Mouse (Mus musculus): ENCODE data around the gene Padi1. TPM values are rescaled to one million over a fixed set of nuclear protein-coding genes. Genes with fewer than 3 reads are reported as not detected.

The Padi1 gene
- total RNA-seq, 2 experiments from 2014 or later, result 0.09 TPM; not detected in 1

DNA sequence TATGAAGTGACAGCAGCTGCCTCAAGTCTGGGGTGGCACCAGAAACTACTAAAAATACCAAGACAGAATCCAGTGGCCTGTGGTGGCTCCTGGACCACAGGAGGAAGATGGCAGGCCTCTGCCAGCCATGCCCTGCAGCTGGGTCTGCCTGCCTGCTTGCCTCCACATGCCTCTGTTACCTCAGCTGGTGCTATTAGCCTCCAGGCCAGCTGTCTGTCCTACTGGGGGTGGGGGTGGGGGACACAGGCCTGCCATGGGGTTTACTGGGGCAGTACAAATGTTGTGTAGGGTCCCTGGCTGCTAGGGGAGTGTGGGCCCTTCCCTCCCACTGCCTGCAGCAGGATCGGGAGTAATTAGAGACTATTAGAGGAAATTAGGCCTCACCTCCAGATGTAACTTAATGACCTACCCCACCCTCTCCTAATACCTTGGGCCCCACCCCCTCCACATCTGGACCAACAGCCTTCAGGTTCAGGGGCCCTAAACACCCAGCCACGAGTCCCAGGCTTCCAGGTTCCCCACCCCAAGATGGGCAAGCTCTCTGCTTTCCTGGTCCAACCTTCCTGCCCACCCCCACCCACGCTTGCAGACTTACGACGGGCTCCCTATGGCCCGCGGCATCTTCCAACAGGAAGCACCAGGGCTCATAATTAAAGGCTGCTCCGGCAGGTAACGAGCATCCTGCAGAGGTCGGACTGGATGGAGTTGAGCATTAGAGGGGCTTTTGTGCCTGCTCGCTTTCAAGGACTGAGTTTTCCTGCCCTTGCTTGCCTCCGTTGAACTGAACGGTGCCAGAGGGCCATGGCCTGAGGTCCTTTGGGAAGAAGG lies 32.0 kb downstream of the Padi1 start:
- Histone ChIP-seq H3K27ac (no peak overlapping the region), H3K4me3 (no peak overlapping the region)
- intact Hi-C loops (cut with DNase I), result no loop called here
- no peak for TF ChIP-seq CTCF (IDR thresholded peaks at IDR 0.05)
- no peak for DNase-seq (ENCODE audit: extremely low spot score in 1 of 2, low spot score in 2 of 2)

DNA sequence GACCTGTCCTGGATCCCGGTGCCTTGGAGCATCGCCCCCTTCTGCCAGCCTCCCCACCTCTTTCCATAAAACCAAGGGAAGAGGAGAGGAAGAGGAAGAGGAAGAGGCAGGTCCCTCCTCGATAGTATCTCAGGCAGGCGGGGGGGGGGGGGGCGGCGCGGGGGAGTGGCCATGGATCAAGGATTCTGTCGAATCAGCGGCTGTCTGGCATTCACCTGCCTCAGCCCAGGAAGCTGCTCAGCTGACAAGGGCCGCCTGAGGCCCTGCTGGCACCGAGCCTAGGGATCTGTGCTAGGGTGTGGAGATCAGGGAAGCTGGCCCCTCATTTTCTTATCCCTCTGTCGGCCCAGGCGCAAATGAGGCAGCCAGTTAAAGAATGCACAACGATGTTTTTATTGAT lies 33.0 kb downstream of the Padi1 start:
- intact Hi-C loops (cut with DNase I), result no loop called here
- Histone ChIP-seq H3K27ac (no peak overlapping the region), H3K4me3 (no peak overlapping the region)
- no peak for DNase-seq (ENCODE audit: extremely low spot score in 1 of 2, low spot score in 2 of 2)
- no peak for TF ChIP-seq CTCF (IDR thresholded peaks at IDR 0.05)

DNA sequence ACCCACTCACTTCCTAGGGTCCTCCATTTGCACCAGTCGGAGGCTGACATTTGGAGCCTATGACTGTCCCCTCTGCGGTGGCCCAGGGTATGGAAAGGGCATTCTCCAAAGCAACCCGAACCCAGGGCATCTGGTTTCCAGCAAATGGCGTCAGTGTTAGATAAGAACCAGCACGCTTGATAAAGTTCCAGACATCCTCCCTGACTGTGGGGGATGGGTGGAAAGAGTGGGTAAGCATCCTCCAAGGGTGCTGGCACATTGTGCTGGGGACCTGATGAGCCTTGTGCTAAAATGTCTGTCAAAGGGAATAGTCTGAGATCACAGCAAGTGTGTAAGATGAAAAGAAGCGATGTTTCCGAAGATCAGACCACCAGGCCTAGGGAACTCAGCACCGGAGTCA lies 33.4 kb downstream of the Padi1 start:
- no peak for DNase-seq (ENCODE audit: extremely low spot score in 1 of 2, low spot score in 2 of 2)
- intact Hi-C loops (cut with DNase I), result no loop called here
- Histone ChIP-seq H3K27ac (no peak overlapping the region), H3K4me3 (no peak overlapping the region)
- TF ChIP-seq CTCF (IDR thresholded peaks at IDR 0.05), result no peak

DNA sequence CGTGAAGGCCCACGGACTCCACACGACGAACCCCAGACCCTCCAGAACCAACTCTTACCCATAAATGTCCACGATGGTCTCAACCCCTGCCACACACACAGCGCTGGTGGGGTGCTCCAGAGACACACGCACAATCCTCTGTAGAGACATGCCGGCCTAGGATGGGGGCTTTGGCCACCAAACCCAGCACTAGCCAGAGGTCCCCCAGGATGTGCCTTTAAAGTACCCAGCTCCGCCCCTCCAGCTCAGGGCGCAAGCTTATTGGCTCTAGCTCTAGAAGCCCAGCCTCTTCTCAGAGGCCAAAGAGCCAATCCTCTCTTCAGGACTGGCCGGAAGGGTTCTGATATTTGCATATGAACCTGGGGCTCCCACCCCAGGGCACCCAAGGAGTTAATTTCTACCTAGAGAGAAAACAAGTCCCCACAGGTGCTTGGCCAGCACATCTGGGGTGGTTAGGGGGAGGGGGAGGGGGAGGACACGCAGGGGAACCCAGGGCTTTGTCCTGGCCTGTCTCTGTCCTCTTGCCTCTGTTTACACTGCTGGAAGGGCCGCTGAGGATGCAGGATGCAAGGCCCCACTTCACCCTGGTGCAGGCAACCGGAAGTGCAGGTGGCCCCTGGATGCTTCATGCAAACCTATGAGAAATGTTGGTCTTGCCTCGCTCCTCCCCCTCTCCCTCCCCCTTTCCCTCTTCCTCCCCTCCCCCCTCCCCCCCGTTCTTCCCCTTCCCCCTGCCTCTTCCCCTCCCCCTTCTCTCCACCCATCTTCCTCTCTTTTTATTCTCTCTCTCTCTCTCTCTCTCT lies 34.9 kb downstream of the Padi1 start, which contains the start of gene Padi3:
Gene Padi3 (minus strand): TSS at position 191 of the 803 bp plus-strand sequence.
- intact Hi-C loops (cut with DNase I), result no loop called here
- no peak for TF ChIP-seq CTCF (IDR thresholded peaks at IDR 0.05)
- Histone ChIP-seq H3K4me3 (no peak within 1 kb of the TSS), H3K27ac (no peak within 1 kb of the TSS)
- DNase-seq (ENCODE audit: extremely low spot score in 1 of 2, low spot score in 2 of 2), result no peak

DNA sequence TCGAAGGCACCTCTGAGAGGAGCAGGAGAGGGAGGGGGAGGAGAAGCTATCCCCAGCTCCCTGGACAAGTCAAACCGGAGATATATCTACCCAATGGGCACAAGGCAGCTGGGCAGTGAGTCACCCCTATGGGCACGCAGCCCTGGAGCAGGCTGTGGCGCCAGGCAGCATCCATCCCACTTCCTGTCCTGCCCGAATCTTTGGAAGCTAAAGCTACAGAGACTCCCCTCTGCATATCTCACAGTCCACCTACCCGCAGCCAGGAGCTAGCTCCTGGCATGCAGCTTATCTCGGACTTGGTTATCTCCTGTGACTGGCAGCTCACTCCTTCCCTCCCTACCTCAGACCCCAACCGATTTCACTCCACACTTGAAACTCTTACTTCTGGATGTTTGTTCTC lies 36.5 kb downstream of the Padi1 start:
- Histone ChIP-seq H3K4me3 (no peak overlapping the region), H3K27ac (no peak overlapping the region)
- intact Hi-C loops (cut with DNase I), result no loop called here
- no peak for TF ChIP-seq CTCF (IDR thresholded peaks at IDR 0.05)
- peak in 1 of 2 experiments; percentile 22 for DNase-seq (ENCODE audit: extremely low spot score in 1 of 2, low spot score in 2 of 2)

DNA sequence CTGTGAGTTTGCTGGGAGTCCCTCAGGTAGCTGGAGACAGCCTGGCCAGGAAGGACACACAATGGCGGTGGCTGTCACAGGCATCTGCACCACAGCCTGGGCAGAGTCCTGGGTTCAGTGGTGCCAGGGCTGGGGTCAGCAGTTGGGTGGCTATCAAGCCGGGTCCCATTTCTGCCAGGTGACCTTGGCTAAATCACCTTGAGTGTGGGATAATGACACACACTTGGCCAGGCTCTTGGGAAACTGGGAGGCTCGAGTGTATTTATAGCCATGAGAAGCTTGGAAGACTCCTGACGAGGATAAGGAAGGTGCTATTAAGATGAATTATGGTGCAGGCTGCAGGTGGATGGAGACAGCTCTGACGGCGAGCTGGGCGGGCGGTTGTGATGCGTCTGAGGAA lies 41.0 kb downstream of the Padi1 start:
- DNase-seq (ENCODE audit: extremely low spot score in 1 of 2, low spot score in 2 of 2), result no peak
- no peak overlapping the region for H3K4me3 ChIP-seq
- intact Hi-C loops (cut with DNase I), result no loop called here
- TF ChIP-seq CTCF (IDR thresholded peaks at IDR 0.05), result no peak
- H3K27ac ChIP-seq, result no peak overlapping the region

DNA sequence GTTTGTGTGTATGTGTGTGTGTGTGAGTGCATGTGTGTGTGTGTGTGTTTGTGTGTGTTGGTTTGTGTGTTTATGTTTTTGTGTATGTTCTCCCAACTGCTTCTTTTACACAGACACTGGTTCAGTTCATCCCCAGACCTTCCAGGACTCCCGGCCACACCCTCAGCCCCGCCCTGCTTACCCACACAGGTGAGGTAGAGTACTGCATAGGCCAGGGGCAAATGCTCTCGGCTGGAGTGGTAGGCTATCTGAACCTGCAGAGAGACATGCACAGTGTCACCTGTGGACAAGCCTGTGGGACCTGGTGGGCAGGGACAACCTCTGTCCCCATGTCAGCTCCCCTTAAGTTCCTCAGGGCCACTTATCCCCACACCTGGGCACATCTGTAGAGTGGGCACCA lies 44.2 kb downstream of the Padi1 start:
- TF ChIP-seq CTCF (IDR thresholded peaks at IDR 0.05), result no peak
- Histone ChIP-seq H3K27ac (no peak overlapping the region), H3K4me3 (no peak overlapping the region)
- intact Hi-C loops (cut with DNase I), result no loop called here
- no peak for DNase-seq (ENCODE audit: extremely low spot score in 1 of 2, low spot score in 2 of 2)

DNA sequence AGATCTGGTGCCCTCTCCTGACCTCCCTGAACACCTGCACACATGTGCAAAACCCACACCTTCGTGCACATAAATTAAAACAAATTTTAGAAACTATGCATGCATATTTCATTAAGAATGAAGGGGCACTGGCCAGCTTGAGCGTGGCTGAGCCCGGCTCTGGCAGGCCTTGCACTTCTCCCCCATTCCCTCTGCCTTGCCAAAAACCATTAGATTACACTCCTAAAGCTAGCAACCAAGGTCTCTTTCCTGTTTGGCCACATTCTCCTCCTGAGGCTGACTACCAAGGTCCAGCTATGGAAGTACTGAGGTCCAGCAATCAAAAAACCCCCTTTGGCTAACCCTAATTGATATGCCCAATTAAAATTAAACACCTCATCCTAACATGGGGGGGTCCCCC lies 48.8 kb downstream of the Padi1 start:
- TF ChIP-seq CTCF (IDR thresholded peaks at IDR 0.05), result no peak
- DNase-seq (ENCODE audit: extremely low spot score in 1 of 2, low spot score in 2 of 2), result no peak
- H3K27ac ChIP-seq, result no peak overlapping the region
- intact Hi-C loops (cut with DNase I), result no loop called here
- H3K4me3 ChIP-seq, result no peak overlapping the region

DNA sequence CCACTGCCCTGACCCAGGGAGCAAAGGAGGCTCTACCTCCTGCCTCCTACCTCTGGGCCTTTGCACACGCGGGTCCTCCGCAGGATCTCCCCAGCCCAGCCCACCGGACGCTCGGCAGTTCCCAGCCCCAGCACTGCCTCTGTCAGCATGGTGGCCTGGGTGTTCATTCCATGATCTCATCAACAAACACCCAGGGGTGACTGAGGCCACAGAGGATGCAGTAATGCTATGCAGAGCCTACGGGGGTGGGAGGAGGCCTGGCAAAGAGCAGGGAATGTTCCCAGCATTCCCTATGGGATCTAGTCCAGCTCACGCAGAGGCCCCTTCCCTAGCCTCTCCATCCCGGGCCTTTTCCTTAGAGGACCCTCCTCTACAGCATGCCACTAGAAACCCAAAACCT lies 50.9 kb downstream of the Padi1 start:
- Histone ChIP-seq H3K27ac (no peak overlapping the region), H3K4me3 (no peak overlapping the region)
- no peak for DNase-seq (ENCODE audit: extremely low spot score in 1 of 2, low spot score in 2 of 2)
- intact Hi-C loops (cut with DNase I), result no loop called here
- TF ChIP-seq CTCF (IDR thresholded peaks at IDR 0.05), result no peak

DNA sequence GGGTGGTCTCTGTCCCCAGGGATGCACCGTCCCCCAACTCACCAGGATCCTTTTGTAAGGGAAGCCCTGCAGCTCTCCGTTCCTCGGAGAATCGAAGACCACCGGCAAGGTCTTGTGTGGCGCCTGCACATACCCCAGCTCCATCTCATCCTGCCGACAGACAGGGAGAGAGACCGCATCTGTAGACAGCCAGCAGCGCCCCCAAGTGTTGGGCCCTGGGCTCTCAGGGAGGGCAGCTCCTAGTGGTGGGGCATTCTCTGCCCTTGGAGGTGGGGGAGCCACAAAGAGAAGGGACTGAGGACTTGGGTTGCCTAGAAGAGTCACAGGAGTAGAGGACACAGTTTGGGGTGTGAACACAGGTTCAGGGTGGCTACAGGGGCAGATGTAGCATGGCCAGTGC lies 51.8 kb downstream of the Padi1 start:
- intact Hi-C loops (cut with DNase I), result no loop called here
- H3K27ac ChIP-seq, result no peak overlapping the region
- no peak overlapping the region for H3K4me3 ChIP-seq
- DNase-seq (ENCODE audit: extremely low spot score in 1 of 2, low spot score in 2 of 2), result no peak
- no peak; the same call in 1 of the 2 replicates for TF ChIP-seq CTCF (IDR thresholded peaks at IDR 0.05)

DNA sequence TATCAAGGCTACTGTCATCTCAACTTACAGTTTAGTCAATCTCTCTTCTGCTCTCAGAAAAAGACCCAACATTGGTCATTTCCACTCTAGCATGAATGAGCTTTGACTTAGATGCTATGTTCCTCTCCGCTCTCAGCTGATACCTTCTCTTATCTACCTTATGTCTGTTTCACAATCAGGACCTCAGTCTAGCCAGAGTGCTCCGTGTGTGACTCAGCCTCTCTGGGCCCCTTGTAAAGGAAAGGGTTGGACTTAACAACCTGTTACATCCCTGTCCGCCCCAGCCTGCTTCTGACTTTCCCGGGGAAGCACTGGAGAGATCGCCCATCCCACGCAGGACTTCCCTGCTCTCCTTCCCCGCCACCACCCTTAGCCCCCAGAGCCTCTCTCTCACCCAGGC lies 53.0 kb downstream of the Padi1 start:
- TF ChIP-seq CTCF (IDR thresholded peaks at IDR 0.05), result no peak
- no peak overlapping the region for H3K27ac ChIP-seq
- no peak overlapping the region for H3K4me3 ChIP-seq
- intact Hi-C loops (cut with DNase I), result no loop called here
- no peak for DNase-seq (ENCODE audit: extremely low spot score in 1 of 2, low spot score in 2 of 2)

DNA sequence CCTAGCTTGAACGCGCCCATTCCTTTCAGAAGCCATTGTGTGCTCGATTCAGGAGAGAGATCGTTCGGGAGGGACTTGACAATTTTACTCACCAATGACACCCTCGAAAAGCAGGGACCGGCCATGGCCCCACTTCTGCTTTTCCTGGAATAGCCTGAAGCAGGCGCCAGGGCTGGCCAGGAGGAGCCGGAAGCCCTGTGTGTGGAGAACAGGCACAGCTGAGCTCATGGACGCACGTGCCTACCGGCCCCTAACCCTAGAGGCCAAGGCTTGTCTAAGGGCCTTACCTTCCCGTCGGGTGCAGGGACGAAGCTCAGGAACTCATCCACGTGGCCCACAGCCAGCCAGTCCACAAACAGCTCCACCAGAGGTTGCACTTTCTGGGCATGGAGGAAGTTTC lies 54.5 kb downstream of the Padi1 start:
- no peak for TF ChIP-seq CTCF (IDR thresholded peaks at IDR 0.05)
- H3K4me3 ChIP-seq, result no peak overlapping the region
- no peak for DNase-seq (ENCODE audit: extremely low spot score in 1 of 2, low spot score in 2 of 2)
- no peak overlapping the region for H3K27ac ChIP-seq
- intact Hi-C loops (cut with DNase I), result no loop called here

Measured in left cerebral cortex, adult 2 months (tissue).